Mouse (Mus musculus): ENCODE data around the gene Slc27a1.

DNA sequence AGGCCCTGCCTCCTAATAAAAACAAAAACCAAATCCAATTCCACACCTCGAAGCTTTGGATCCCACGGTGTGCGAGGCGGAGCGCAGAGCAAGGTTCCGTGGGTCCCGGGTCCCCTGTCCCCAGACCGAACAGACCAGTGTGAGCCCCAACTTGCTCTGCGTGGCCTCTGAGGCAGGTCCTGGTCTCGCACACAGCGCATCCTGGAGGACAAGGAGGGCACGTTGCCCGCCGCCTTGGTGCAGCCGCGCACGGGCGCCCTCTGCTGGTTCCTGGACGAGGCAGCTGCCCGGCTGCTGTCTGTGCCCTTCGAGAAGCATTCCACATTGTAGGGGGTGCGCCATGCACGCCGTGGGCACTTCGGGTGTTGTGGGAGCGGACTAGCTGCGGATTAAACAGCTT, 27.2 kb downstream of the Slc27a1 start:
- peak; percentile 100 for TF ChIP-seq CTCF (IDR thresholded peaks at IDR 0.05)
- no peak for TF ChIP-seq EP300 (IDR thresholded peaks at IDR 0.05)
